ENCODE assay signal across 17 mouse cellular contexts in genomic region chr10:71468315-71468714, GRCm38 (mm10).
DNase-seq lines count a peak whose midpoint lies in the region; TF ChIP-seq lines count a peak whose summit lies in the region.
"Had no signal": no experiment of that assay in that cellular context is flagged by ENCODE, and none has a peak within 500 bp of the region (broad histone marks: within the 10 kb centered on the region; RNA-seq: fewer than 3 reads in every experiment).

No protein-coding gene starts in this region.

- H3K9ac ChIP-seq in CH12.LX (ENCODE audit: insufficient read depth, low read depth) (no peak overlapping the region), ES-E14 (ENCODE audit: insufficient read depth, low read depth, low read length, poor library complexity, severe bottlenecking) (no peak overlapping the region)

- dilution Hi-C loops in CH12.LX (cut with MboI; ENCODE audit: extremely low pct_ligation_motif_present, extremely low pct_unique_long_range_greater_than_20kb, low sequenced_read_pairs), result no loop called here

- H3K4me2 ChIP-seq in CH12.LX (ENCODE audit: insufficient read depth, low read depth, poor library complexity, severe bottlenecking), result no peak overlapping the region

- H3K27me3 ChIP-seq in CH12.LX (replicated peaks), result no peaks in the 10 kb centered on the region

- TF ChIP-seq CTCF in CH12.LX (conservative IDR thresholded peaks at IDR 0.05 in 1 of 2, IDR thresholded peaks at IDR 0.05 in 1 of 2; ENCODE audit: low read depth in 2 of 2, low read length in 2 of 2), result no peak

- H3K9me3 ChIP-seq in CH12.LX (replicated peaks; ENCODE audit: low read length) (no peaks in the 10 kb centered on the region), ES-E14 (ENCODE audit: control insufficient read depth, insufficient read depth, low read depth, low read length) (no peaks in the 10 kb centered on the region)

- no peak for DNase-seq in CH12.LX (ENCODE audit: extremely low read depth)
- no peak for DNase-seq in ES-E14 (ENCODE audit: low read depth, low spot score)
- no peak for DNase-seq in ovary, postnatal 14 days (ENCODE audit: low spot score)
- DNase-seq in heart, postnatal 25 days (ENCODE audit: low spot score), result no peak
- DNase-seq: adrenal gland, adult 2 months; adrenal gland, adult 8-10 months; adrenal gland, postnatal 10 days; adrenal gland, postnatal 14 days; adrenal gland, postnatal 25 days; adrenal gland, postnatal 36 days; B cell, adult 2 months; cerebellum, adult 11 months; cerebellum, adult 11-12 months; cerebellum, adult 18-20 months; cerebellum, adult 2 months; cerebellum, adult 8-10 months had no signal

- peaks cover 0 to 27% of the 10 kb centered on the region in 2 experiments; a peak in 3 of 4 replicates for H3K4me1 ChIP-seq in CH12.LX (ENCODE audit: control insufficient read depth in 1 of 2, insufficient read depth in 2 of 2)
- H3K4me1 ChIP-seq in ES-E14 (ENCODE audit: control insufficient read depth in 2 of 2, insufficient read depth in 2 of 2, low read length in 2 of 2, poor library complexity in 1 of 2), result no peaks in the 10 kb centered on the region

- TF ChIP-seq POLR2A in CH12.LX (IDR thresholded peaks at IDR 0.05; ENCODE audit: low read depth, low read length), result no peak

- H3K36me3 ChIP-seq in CH12.LX (replicated peaks in 1 of 2; ENCODE audit: control insufficient read depth in 1 of 2, insufficient read depth in 1 of 2, low read length in 1 of 2), result no peaks in the 10 kb centered on the region
- H3K36me3 ChIP-seq in ES-E14 (ENCODE audit: control insufficient read depth, insufficient read depth, low read length, poor library complexity, severe bottlenecking), result no peaks in the 10 kb centered on the region
- H3K36me3 ChIP-seq: G1E had no signal

- H3K4me3 ChIP-seq in CH12.LX (replicated peaks in 1 of 3; ENCODE audit: low read depth in 2 of 3, low read length in 2 of 3, poor library complexity in 1 of 3) (no peak overlapping the region), ES-E14 (ENCODE audit: insufficient read depth in 1 of 2, low read depth in 1 of 2, low read length in 2 of 2, poor library complexity in 1 of 2, severe bottlenecking in 1 of 2) (no peak overlapping the region)

- no peaks in the 10 kb centered on the region for H3K79me2 ChIP-seq in CH12.LX (replicated peaks; ENCODE audit: control insufficient read depth, extremely low read depth, insufficient read depth, poor library complexity, severe bottlenecking)

- TF ChIP-seq RAD21 in CH12.LX (IDR thresholded peaks at IDR 0.05; ENCODE audit: low read depth, low read length), result no peak

- H3K27ac ChIP-seq in CH12.LX (ENCODE audit: insufficient read depth, low read depth), result no peak overlapping the region
- H3K27ac ChIP-seq in ES-E14 (ENCODE audit: insufficient read depth, low read depth, low read length, poor library complexity, severe bottlenecking), result no peak overlapping the region

- intact Hi-C loops in heart, postnatal 25 days (cut with DNase I), result no loop called here

- no peak for TF ChIP-seq EP300 in CH12.LX (IDR thresholded peaks at IDR 0.05; ENCODE audit: low read length)

- in situ Hi-C loops in CH12.LX (cut with MboI; ENCODE audit: low pct_ligation_motif_present, low pct_unique_long_range_greater_than_20kb, low sequenced_read_pairs) (no loop called here), ES-E14 (cut with MboI; ENCODE audit: low sequenced_read_pairs in 2 of 2, unreplicated experiment in 2 of 2) (no loop called here)

TF ChIP-seq in CH12.LX, 34 proteins besides CTCF, POLR2A, EP300 and RAD21:
- TF ChIP-seq TBP (conservative IDR thresholded peaks at IDR 0.05; ENCODE audit: low read depth, low read length) (no peak), MAFK (IDR thresholded peaks at IDR 0.05; ENCODE audit: insufficient replicate concordance, low read length) (peak; percentile 74)

TF ChIP-seq in ES-E14, 5 proteins besides CTCF, POLR2A, EP300 and RAD21:
- peak; percentile 89 for TF ChIP-seq MAFK (IDR thresholded peaks at IDR 0.05; ENCODE audit: insufficient read depth, low read depth, low read length)
- no peak for TF ChIP-seq HCFC1 (IDR thresholded peaks at IDR 0.05; ENCODE audit: borderline replicate concordance, insufficient read depth, low read length)
- TF ChIP-seq CHD2 (IDR thresholded peaks at IDR 0.05; ENCODE audit: low read depth, low read length), result no peak
